Mouse (Mus musculus) adrenal gland (tissue): ENCODE results near the gene Gm8439.

ENCODE experiments used
- intact Hi-C: fragments of 180-260 bp; cut with DNase I; formaldehyde crosslinking; loops from one replicate; pipeline ENCODE4 v1.15.1; 2025

The Gm8439 gene

GRCm38 (mm10) chr4:120612304-120613080 is 23.9 kb downstream of the Gm8439 start:
- intact Hi-C loops = no loop called here

DNA sequence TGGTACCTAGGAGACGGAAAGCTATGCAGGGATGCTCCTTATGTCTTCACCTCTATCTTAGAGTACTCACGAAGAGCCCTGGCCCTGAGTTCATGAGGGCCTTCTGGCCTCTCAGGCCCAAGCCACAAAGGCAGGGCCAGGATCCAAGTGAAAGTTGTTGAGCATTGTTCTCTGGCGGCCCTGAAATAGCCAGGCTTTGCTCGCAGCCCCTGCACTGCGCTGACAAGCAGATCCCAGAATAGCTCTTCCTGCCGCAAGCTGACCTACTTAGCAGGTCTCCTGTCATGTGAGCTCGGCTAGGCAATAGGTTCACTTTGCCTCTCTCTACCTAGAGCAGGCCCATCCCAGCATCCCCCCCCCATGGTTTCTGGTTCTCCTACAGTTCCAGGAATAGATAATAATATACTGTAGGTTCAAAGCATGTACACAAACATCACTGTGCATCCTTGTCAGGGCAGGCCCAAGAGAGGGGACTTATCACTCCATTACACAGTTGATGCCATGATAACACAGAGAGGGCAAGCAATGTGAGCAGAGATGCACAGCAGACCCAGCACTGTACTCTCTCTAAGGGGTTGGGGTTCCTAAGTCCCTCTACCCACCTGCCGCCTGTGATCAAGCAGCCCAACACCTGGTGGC is 25.3 kb downstream of the Gm8439 start:
- intact Hi-C loops = no loop called here

- intact Hi-C loops = no loop called here
Observed at GRCm38 (mm10) chr4:120614644-120615043, 26.1 kb downstream of the Gm8439 start.

DNA sequence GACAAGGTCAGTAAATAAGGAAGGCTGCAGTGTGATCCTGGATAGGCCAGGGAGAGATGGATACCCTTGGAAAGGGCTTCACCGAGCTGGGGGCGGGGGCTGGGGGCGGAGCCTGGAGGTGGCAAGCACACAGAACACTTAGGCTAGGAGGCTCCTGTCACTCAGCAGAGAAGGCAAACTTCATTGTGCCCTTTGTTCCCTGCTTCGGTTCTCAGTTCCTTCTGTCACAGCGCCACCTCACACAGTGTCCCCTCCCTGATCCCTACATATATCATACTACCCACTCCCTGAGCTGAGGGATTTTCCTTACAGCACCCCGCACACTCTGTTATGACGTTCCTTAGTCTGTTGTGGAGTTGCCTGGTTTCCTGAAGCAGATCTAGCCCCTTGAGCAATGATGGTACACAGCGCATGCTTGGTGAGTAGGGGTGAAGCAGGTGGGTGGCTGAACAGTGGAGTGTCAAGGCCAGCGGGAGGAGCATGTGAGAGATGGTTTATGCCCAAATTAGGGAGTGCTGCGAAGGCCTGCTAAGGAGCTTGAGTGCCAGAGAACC is 27.1 kb downstream of the Gm8439 start:
- intact Hi-C loops = no loop called here

DNA sequence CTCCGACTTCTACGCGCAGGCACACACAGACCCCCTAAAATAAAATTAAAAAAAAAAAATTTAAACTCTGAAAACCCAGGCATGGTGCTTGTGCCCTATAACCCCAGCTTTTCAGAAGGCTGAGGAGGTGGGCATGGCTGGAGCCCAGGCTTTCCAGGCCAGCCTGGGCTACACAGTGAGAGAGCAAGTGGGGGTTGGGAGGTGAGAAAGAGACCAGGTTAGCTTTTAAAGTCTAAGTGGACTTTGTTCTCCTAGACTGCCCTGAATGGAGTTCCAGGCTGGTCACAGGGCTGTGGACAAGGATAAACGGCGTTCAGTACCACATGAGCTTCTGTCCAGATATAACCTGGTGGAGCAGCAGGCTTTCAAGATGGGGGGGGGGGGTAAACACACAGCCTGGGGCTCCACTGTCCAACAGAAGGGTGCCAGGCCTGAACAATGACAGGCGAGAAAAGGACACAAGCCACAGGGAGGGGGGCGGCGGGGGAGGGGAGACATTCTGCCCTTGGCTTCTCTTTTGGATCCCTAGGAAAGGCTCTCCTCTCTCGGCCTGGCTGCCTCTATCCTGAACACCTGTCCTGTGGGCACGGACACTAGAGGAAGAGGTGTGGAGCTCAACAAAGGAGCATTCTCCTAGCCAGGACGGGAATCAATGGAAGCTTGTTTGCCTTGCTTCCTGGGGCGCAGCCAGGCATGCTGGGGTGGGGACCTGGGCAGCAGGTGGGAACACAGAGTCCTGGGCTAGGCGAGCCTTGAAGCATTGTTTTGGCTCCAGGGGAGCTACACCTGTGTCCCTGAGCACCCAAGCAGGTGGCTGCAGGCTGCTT is 27.9 kb downstream of the Gm8439 start:
- intact Hi-C loops = no loop called here

- intact Hi-C loops = no loop called here
Observed at GRCm38 (mm10) chr4:120627728-120628127, 39.2 kb downstream of the Gm8439 start.

DNA sequence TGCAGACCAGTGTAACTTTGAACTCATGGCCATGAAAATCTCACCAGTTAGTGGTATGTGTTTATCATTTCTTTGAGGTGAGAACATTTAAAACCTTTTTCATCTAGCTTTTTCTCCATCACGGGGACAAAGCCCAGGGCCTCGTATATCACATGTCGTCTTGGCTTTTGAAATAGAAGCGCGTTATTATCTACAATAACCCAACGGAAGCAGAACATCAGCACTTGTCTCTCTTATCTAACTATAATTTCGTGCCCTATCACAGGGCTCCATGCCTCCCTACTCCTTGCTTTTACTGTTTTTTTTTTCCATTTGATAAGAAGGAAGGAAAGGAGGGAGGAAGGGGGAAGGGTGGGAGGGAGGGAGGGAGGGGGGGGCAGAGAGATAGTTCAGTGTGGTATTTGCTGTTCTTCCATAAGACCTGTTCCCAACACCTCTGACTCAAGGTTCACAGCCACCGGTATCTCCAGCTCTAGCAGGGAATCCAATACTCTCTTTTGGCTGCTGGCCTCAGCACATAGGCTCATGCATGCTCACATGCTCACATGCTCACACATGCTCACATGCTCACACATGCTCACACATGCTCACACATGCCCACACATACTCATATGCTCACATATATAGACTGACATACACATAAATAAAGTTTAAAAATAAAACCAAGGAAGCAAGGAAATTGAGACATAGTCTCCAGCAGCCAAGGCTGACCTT is 41.8 kb downstream of the Gm8439 start:
- intact Hi-C loops = no loop called here

- intact Hi-C loops = no loop called here
Observed at GRCm38 (mm10) chr4:120631828-120632227, 43.3 kb downstream of the Gm8439 start.

DNA sequence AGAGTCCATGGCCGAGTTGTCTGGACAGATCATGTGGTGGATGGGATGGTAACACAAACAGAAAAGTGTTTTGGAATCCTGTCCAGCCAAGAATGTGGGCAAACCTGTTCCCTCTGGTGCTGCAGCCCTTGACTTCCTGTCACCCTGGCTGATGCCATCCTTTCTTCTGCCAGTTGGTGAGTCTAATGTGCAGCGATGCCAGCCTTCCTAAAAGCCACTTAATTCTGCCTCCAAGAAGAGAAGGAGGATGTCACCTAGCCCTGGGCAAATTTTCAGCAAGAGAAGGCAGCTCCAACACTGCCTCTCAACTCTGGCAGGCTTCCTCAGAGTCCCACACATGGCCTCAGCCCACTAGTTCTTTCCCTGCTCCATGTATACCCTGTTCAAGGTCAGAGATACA is 46.8 kb downstream of the Gm8439 start:
- intact Hi-C loops = no loop called here

GRCm38 (mm10) chr4:120641946-120642345 is 53.4 kb downstream of the Gm8439 start:
- intact Hi-C loops = no loop called here

GRCm38 (mm10) chr4:120643899-120644298 is 55.4 kb downstream of the Gm8439 start:
- intact Hi-C loops = no loop called here

DNA sequence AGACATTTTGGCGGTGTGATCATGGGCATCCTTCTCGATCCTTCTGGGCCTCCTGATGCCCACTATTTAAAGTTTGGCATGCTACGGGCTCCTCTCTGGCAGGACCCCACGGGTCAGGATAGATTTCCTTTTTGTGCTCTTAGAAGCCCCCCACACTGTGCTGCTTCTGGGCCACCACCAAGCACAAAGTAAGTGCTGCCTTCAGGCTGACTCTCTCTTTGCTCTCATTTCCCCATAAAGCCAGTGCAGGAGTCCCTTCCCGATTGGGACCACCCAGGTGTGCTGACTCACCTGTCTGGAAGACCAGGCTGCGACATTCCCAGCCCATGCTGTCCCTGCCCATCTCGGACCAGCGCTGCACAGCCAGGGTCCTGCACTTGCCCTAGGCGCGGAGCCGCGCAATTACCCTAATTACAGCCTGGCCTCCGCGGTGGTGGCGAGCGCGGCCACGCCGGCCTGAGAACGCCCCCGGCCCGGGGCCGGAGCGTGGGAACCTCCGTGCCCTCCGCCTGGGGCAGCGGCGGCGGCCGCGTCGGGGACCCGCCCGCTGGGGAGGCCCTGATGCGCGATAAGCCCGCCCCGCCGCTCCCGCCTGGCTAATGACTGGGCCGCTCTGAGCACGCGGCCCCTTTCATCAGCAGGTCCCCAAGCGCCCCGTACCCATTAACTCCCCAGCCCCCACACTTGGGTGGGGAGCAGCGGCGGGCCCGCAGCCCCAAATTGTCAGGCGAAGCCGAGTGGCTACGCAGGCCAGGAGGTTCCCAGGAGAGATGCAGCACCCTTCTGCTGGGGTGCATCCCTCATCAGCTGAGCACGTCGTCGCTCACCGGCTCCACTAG is 61.0 kb downstream of the Gm8439 start:
- intact Hi-C loops = no loop called here

- intact Hi-C loops = no loop called here
Observed at GRCm38 (mm10) chr4:120650208-120650592, 61.7 kb downstream of the Gm8439 start.

DNA sequence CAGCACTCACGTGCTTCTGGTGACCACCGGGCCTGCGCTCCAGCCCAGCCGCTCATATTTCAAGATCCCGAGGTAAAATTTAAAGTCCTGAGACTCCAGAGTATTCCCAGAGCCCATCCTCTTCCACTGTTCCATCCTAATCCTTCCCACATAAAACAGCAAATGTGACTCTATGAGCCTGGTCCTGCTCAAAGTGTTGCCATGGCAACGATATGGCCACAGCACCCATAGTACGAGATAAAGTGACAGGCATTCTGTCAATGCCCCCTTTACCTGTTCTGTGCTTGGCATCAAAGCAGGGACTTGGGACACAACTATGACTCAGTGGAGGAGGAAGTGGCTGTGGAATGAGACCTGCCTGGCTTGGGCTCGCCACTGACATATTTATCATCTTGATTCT is 67.4 kb downstream of the Gm8439 start:
- intact Hi-C loops = no loop called here
